Mouse (Mus musculus): Measurements from ENCODE around the gene Klhdc1.

The Klhdc1 gene

GRCm38 (mm10) chr12:69295651-69296050 lies 54.7 kb downstream of the Klhdc1 start:
- DNase-seq (ENCODE audit: inconsistent age in 2 of 2, low spot score in 1 of 2): peak in 1 of 2 experiments; percentile 48

- peak; percentile 91 to 96 for DNase-seq (ENCODE audit: inconsistent age in 2 of 2, low spot score in 1 of 2)
These were observed 55.8 kb downstream of the Klhdc1 start, which contains the start of gene Klhdc2 for GRCm38 (mm10) chr12:69296511-69297410. Klhdc2 (plus strand) TSS chr12:69296681.

DNA sequence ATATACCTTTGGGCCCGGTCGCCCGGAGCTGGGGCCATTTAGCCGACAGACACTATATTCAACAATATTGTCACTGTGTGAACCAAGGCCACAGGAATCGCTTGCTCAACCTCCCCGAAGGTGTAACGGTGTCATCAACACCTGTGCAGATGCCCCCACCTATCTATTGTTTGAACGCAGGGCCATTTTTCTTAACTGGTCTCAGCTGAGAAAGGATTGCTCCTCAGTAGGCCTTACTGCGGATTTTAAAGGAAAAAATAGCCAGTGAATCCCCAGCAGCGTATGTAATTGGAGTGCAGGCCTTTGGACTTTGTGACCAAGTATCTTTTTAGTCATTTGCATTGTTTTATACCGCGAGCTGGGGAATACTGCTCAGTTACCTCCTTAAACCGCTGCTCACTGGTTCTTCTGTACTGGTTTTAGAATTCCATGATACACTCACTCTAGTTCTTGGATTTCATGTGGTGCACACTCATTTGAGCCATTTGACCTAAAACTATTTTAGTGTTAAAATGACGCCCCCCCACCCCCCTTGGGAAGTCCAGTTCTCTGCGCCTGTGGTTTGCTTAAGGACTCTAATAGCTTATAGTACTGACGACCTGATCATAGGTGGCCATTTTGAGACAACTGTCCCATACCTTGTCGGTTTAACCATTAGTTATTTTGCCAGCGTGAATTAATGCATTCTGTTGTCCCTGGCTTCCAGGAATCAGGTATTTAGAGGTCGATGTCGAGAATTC lies 56.6 kb downstream of the Klhdc1 start:
- no peak for DNase-seq (ENCODE audit: inconsistent age in 2 of 2, low spot score in 1 of 2)

DNA sequence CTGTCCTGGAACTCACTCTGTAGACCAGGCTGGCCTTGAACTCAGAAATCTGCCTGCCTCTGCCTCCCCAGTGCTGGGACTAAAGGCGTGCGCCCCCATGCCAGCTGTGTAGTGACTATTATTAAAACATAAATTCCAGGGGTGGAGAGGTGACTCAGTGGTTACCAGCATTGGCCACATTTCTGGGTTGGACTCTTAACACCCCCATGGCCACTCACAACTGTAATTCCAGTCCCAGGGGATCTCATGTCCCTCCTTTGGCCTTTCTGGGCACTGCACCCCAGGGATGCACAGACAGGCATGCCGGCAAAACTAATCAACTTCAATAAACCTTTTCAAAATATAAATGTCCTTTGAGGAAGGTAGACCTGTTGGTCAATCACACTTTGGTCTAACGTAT lies 57.3 kb downstream of the Klhdc1 start:
- peak in 1 of 2 experiments; percentile 46 for DNase-seq (ENCODE audit: inconsistent age in 2 of 2, low spot score in 1 of 2)

DNA sequence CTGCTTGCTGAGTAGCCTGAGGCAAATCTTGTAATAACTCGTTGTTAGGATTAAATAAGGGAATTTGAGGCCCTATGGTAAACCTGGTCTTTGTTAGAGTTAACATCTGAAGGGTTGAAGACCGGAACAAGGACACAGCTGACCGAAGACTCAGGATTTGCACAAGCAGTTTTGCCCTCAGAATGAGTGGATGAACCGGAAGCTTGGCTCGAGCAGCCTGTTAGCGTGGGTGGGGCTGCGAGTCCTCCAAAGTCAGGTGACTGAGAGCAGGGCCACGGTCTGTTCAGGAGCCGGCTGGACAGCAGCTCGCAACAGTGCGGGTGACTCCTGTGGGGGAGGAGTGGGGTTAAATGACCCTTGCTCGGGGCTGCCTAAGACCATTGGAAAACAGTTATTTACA lies 58.3 kb downstream of the Klhdc1 start:
- peak; percentile 63 to 85 for DNase-seq (ENCODE audit: inconsistent age in 2 of 2, low spot score in 1 of 2)

DNA sequence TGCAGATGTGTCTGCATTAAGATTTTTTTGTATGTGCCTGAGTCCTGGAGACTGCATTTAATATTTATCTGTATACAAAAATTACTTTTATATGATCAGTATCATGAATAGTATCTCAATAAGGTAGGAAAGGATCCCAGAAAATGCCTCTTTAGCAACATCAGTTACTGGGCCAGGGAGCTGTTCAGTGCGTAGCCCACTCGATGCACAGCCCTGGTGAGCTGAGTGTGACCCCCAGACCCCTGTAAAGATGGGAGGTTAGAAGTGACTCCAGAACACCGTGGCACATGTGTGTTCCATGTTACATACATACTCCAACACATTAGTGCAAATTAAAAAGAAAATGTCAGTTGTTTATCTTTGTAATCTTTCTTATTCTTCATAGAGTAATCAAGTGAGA lies 58.9 kb downstream of the Klhdc1 start:
- no peak for DNase-seq (ENCODE audit: inconsistent age in 2 of 2, low spot score in 1 of 2)

GRCm38 (mm10) chr12:69300391-69300790 lies 59.4 kb downstream of the Klhdc1 start:
- no peak for DNase-seq (ENCODE audit: inconsistent age in 2 of 2, low spot score in 1 of 2)

- peak; percentile 21 to 71 for DNase-seq (ENCODE audit: inconsistent age in 2 of 2, low spot score in 1 of 2)
These were observed 61.2 kb downstream of the Klhdc1 start for GRCm38 (mm10) chr12:69302171-69302570.

- DNase-seq (ENCODE audit: inconsistent age in 2 of 2, low spot score in 1 of 2): peak; percentile 18 to 51
These were observed 63.1 kb downstream of the Klhdc1 start for GRCm38 (mm10) chr12:69304051-69304450.

GRCm38 (mm10) chr12:69306333-69306732 lies 65.4 kb downstream of the Klhdc1 start:
- DNase-seq (ENCODE audit: inconsistent age in 2 of 2, low spot score in 1 of 2): no peak

DNA sequence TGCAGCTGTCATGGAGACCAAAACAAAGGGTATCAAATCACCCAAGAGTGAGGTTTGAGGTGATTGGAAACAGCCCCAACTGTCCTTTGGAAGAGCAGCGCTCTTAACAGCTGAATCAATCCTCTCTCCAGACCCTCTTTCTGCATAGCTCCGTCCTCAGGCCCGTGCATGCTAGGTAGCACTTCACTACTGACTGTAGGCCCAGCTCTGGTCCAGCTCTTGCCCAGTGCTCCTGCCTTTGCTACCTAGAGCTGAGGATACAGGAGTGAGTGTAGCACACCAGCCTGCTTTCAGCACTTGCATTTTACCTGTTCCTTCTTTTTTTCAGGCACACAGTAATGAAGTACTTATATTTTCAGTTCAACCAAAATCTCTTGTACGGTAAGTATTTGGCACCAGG lies 68.7 kb downstream of the Klhdc1 start:
- no peak for DNase-seq (ENCODE audit: inconsistent age in 2 of 2, low spot score in 1 of 2)

- peak; percentile 34 to 62 for DNase-seq (ENCODE audit: inconsistent age in 2 of 2, low spot score in 1 of 2)
These were observed 77.5 kb downstream of the Klhdc1 start for GRCm38 (mm10) chr12:69318431-69318830.

DNA sequence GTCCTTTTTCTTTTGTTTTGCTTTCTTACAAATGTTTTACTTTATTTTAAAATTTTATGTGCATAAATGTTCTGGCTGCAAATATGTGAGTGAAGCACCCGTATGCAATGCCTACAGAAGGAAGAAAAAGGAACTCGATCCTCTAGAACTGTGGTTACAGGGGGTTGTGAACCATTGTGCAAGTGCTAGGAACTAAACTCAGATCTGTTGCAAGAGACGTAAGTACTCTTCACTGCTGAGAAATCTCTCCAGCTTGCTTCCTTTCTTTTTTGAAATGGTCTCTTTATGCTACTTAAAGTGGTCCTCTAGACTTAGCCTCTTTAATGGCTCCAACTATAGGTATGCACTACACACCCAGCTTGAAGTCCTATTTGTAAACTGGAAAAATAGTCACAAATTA lies 90.2 kb downstream of the Klhdc1 start:
- DNase-seq (ENCODE audit: inconsistent age in 2 of 2, low spot score in 1 of 2): no peak

- no peak for DNase-seq (ENCODE audit: inconsistent age in 2 of 2, low spot score in 1 of 2)
These were observed 91.2 kb downstream of the Klhdc1 start for GRCm38 (mm10) chr12:69332147-69332546.

- peak in 1 of 2 experiments; percentile 65 for DNase-seq (ENCODE audit: inconsistent age in 2 of 2, low spot score in 1 of 2)
These were observed 92.6 kb downstream of the Klhdc1 start for GRCm38 (mm10) chr12:69333547-69333946.
